Mouse (Mus musculus) CD4-positive naive resting alpha-beta T cell, adult 57 days (primary cell): Measurements from ENCODE around the gene Hoxb3. TPM values are rescaled to one million over a fixed set of nuclear protein-coding genes. Genes with fewer than 3 reads are reported as not detected.

Experiments
- total RNA-seq: library from RNA; stranded (reverse); gene quantifications from one replicate; pipeline ENCODE4 v1.2.4, GENCODE M21; 2023

Gene Hoxb3
- not detected for total RNA-seq

DNA sequence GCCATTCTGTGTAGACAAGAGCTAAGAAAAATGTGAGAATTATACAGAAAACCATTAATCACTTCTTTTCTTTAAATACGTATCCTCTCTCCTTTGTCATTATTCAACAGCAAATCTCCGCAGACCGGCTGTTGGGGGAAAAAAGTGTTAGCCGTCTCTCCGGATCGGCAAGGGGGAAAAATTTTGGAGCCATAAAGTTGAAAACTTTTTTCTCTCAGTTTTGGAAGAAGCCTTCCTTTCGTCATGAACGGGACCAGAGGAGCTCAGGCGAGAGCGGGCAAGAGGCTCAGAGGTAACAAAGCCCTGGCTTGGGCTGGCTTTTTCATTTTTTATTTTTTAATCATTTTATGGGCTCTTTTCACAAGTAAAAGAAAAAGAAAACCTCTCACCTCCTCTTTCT is at the start of gene Hoxb3:
Gene Hoxb3, plus strand, starts transcription at position 173 of the 400 bp plus-strand sequence.

DNA sequence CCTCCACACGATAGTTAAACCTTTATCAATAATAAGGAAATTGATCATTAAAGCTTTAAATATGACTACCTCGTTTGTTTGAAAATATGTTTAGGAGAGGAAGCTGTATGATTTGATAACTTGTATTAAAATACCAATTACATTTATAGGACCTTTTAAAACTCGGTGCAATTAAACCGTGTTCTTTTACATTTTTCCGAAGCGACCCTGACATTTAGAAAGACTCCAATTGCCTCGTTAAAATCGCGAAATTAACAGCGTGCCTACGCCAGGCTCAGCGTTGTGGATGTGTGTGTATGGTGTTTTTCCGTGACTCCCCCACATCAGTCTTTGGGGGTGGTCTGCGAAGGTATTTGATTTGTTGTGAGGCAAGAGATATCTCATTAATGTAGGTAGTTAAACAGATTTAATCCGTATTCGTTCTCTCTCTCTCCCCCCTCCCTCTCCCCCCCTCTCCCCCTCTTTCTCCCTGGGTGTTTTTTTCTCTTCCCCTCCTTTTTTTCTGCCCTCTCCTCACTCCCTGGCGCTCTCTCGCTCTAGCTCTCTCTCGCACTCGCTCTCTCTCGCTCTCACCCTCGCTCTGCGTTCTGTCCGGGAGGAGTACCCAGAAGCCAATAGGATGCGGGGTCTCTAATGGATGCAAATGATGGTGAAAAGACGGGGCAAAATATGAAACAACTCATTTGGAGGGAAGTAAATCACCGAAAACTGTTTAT is 41.1 kb upstream of the Hoxb3 start, which contains the start of gene Hoxb8:
Gene Hoxb8, plus strand, starts transcription at position 51 of the 716 bp plus-strand sequence.

DNA sequence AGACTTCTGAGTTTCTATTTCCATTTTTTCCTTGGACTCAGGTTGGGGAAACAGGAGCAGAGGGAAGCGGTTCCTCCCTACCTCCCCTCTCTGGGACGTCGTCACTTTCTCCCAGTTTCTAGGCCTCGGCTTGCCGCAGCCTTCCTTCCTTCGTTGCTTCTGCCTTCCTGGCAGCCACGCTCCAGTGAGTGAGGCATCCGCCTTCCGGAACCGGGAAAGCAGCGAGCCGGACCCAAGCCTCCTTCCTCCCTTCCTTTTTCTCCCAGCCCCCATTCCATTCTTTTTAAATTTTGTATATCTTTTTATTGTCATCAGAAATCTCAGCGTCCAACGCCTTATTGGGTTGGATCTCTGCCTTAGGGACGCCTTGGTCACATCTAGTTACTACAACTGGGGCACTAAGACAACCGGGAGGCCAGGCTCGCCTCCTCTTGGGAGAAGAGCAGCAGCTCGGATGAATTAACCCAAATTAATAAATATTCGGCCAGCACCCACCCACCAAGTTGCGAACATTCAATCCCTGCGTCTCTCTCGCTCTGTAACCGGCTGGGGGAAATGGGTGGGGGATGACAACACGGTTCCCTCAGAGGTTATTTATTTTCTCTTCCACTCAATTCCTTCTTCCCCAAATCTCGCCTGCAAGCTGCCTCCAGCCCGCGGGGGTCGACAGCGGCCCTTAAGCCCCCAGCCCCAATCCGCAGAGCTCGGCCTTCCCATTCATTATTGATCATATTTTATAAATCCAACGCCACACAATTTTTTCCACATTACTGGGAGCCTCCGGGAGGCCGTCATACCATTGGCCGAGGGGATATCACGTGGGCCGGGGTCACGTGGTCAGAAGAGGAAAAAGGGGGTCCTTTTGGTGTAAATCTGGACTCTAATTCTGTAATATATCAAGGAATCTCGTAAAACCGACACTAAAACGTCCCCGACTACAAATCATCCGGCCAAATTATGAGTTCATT is 37.1 kb upstream of the Hoxb3 start, which contains the start of gene Hoxb7:
Gene Hoxb7, plus strand, starts transcription at position 853 of the 968 bp plus-strand sequence.

DNA sequence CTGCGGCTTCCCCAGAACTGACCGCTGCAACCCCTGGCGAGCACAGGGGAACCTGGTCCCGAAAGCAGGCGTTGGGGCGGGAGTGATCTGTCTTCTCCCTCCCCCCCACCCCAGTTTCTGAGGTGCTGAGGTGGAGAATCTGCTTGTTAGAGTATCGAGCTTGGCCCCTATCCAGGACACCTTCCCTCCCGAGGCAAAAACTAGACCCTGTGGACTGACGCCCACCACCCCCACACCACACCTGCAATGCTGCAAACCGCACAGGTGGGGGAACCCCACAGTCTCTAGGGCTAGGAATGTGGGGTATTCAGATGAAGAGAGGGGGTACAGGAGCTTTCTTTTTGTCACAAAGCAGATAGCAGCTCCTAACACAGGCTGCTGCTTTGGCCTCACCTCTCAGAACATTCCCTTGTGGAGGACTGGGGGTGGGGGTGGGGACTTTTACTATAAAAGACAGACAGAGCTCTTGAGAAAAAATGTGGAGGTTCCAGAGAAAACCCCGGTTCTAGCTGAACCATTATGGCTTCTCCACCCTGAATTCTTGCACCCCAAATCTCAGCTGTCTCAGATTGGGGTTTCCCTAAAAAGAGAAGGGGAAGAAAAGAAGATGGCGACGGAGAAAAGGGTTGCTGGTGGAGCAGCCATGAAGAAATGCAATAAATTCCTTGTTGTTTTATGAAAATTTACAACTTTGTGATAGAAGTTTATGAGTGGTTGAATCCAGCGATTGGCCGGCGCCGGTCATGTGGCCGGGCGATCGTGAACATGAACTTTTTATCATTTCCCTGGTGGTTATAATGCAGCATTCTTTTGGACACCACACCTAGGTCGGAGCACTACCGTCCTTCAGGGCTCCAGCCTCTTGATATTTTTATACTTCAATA is 31.2 kb upstream of the Hoxb3 start, which contains the start of gene Hoxb6:
Gene Hoxb6, plus strand, starts transcription at position 796 of the 884 bp plus-strand sequence.

DNA sequence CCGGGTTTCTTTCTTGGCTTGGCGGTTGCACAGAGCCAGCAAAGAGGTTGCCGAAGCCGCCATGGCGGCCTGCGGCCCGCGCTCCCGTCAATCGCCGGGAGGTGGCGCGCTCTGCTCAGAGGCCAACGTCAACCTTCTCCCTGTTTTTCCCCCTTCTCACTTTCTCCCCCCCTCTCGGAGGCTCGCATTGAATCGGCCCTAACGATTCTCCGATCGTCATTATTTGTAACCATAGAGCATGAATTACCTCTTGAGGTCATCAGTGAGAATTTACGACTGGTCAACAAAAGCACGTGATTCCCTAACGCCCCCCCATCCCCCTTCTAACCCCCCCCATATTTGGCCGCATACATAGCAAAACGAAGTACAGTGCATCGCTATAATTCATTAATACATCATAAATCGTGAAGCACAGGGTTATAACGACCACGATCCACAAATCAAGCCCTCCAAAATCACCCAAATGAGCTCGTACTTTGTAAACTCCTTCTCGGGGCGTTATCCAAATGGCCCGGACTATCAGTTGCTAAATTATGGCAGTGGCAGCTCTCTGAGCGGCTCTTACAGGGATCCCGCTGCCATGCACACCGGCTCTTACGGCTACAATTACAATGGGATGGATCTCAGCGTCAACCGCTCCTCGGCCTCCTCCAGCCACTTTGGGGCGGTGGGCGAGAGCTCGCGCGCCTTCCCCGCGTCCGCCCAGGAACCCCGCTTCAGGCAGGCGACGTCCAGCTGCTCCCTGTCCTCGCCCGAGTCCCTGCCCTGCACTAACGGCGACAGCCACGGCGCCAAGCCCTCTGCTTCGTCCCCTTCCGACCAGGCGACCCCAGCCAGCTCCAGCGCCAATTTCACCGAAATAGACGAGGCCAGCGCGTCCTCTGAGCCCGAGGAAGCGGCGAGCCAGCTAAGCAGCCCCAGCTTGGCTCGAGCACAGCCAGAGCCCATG is 19.7 kb upstream of the Hoxb3 start, which contains the start of gene Hoxb5:
Gene Hoxb5, plus strand, starts transcription at position 186 of the 949 bp plus-strand sequence.

DNA sequence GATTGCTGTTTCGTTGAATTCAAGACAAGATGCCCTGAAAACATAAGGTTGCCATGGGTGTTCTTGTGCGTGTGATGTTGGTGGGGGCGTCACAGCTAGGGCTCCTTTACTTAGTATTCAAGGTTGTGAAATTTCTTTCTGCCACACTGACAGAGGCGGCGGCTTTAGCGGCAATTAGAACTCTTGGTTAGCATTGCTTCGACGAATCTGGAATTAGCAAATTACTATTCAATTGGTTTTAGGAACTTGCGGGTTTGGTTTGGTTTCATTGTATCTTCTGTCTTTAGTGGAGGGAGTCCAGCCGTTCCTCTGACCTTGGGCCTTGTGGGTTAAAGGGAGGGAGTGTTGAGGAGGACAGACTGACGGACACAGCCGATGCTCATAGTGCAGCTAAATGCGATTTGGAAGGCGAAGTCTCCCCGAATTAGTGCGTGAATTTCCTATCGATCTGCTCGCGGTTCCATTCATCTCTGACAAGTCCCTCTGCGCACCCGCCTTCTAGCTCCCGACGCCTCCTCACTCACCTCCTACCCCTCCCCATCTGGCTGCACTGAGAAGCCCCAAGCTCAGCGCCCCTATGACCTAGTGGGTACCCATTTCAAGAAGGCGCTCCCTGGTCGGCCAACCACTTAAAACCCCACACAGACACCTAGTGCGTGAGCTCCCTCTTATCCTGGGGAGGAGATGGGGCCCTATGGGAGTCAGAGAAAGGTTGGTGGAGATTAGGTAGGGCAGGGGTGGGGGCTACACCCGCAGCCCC is 5.3 kb upstream of the Hoxb3 start, which contains the start of gene Hoxb4:
Gene Hoxb4, plus strand, starts transcription at position 660 of the 760 bp plus-strand sequence.

DNA sequence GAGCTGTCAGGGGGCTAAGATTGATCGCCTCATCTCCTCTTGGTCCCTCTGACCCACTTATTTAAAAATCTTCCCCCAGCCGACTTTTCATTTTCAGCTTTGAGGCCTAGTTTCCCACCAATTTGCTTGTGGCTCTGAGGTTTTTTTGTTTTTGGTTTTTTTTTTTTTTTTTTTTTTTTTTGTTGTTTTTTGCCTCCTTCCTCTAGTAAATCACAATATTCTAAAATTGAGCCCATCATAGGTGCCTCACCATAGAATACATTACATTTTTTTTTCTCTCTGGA is 27.2 kb downstream of the Hoxb3 start, which contains the start of gene Hoxb2:
Gene Hoxb2, plus strand, starts transcription at position 185 of the 284 bp plus-strand sequence.

DNA sequence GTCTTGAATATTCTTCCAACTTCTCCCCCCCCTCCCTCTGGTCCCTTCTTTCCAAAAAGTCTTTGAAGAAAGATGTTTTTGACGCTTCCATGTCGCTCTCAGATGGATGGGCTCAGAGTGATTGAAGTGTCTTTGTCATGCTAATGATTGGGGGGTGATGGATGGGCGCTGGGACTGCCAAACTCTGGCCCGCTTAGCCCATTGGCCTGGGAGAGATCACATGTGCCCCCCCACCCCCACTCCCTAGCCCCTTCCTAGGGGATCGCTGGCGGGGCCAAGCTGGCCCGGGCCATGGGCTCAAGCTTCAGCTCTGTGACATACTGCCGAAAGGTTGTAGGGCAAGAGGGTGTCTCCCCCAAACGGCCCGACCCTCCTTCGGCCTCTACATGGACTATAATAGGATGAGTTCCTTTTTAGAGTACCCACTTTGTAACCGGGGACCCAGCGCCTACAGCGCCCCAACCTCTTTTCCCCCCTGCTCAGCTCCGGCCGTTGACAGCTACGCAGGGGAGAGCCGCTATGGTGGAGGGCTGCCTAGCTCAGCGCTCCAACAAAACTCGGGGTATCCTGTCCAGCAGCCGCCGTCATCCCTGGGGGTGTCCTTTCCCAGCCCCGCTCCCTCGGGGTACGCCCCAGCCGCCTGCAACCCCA is 42.4 kb downstream of the Hoxb3 start, which contains the start of gene Hoxb1:
Gene Hoxb1, plus strand, starts transcription at position 312 of the 651 bp plus-strand sequence.

Other genes starting within 250 kb of the Hoxb3 start
- 110 TPM for gene Atp5g1, start 247.7 kb upstream of the Hoxb3 start, total RNA-seq
- not detected for gene Calcoco2, start 211.4 kb upstream of the Hoxb3 start, total RNA-seq
- not detected for gene Ttll6, start 189.5 kb upstream of the Hoxb3 start, total RNA-seq
- gene Hoxb13, start 129.0 kb upstream of the Hoxb3 start, total RNA-seq = not detected
- gene Hoxb9, start 51.9 kb upstream of the Hoxb3 start, total RNA-seq = not detected
- not detected for gene Hoxb8, start 41.4 kb upstream of the Hoxb3 start, total RNA-seq
- not detected for gene Hoxb7, start 36.7 kb upstream of the Hoxb3 start, total RNA-seq
- not detected for gene Hoxb6, start 30.9 kb upstream of the Hoxb3 start, total RNA-seq
- gene Hoxb5, start 20.0 kb upstream of the Hoxb3 start, total RNA-seq = not detected
- gene Hoxb4, start 5.1 kb upstream of the Hoxb3 start, total RNA-seq = 0.59 TPM
- gene Hoxb2, start 27.2 kb downstream of the Hoxb3 start, total RNA-seq = not detected
- not detected for gene Hoxb1, start 42.4 kb downstream of the Hoxb3 start, total RNA-seq
- 449 TPM for gene Skap1, start 141.3 kb downstream of the Hoxb3 start, total RNA-seq